Mouse (Mus musculus) adrenal gland (tissue): ENCODE measurements around the gene Kalrn.

ENCODE experiments used
- intact Hi-C: fragments of 180-260 bp; cut with DNase I; formaldehyde crosslinking; loops from one replicate; pipeline ENCODE4 v1.15.1; 2025

Kalrn gene

GRCm38 (mm10) chr16:34508125-34508524, 65.2 kb downstream of the Kalrn start:
- intact Hi-C loops = no loop called here

DNA sequence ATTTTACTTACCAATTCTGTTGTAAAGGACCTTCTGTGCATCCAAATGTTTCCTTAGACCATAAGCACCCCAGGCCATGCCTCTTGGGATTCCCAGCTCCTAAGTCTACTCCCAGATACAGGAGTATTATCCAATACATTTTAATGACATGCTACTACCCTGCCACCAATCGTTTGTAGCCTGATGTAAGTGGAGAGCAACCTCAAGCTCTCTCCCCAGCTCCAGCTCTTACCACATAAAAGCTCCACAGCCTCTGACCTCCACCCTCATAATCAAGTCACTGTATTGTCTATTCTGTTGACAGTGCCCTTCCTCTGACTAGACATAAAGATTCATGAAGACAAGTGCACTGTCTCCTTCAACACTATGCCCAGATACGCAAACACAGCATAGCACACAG, 67.3 kb downstream of the Kalrn start:
- intact Hi-C loops = no loop called here

DNA sequence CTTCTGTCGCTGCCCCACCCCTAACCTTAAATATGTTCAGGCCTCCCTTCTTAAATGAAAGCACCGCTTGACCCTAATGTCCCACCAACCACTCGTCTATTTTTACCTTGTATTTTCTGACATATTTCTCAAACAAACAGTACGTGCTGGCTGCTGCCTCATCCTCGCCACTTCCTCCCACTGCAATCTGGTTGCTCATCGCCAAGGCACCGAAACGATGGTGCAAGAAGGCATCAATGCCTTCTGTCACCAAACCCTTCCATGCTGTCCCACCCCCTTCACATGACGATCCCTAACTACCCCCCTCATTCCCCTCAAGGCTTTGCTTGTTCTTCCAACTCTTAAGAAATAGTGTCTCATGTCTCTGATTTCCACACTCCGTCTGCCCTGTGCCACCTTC, 69.1 kb downstream of the Kalrn start:
- intact Hi-C loops = no loop called here

GRCm38 (mm10) chr16:34502110-34502509, 71.2 kb downstream of the Kalrn start:
- intact Hi-C loops = no loop called here

DNA sequence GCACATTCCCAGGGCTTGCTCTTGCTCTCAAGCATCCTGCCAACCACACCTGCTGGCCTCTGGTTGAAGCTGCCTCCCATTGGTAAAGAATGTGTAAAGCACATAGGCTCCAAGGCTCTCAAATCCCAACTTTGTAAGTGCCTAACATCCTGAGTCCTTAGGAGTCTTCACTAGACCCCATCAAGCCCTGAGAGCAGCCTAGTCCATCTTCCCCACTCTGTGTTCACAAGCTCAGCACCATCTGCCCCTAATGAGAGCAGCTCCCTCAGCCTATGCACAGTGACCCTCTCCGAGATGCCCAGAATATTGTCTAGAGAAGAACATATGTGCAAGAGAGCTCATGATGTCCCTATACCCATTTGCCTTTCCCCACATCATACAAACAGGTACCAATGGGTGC, 78.6 kb downstream of the Kalrn start:
- intact Hi-C loops = no loop called here

DNA sequence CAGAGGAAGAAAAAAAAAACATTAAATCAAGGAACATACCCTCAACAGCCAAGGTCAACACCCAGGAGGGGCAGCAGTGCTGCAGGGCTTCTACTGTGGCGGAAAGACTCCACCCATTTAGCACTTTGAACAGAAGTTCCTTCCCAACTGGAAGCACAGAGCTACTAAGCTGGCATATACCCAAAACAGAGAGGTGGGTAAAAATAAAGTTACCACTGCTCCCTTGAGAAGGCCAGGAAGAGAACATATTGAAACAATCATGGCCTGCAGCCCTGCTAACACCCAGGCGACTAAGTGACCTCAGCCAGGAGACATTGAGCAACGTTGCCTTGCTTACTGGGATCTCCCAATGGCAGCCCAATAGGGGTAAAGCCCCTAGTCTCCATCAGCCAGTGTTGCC, 79.4 kb downstream of the Kalrn start:
- intact Hi-C loops = no loop called here

GRCm38 (mm10) chr16:34491225-34491624, 82.1 kb downstream of the Kalrn start:
- intact Hi-C loops = no loop called here

GRCm38 (mm10) chr16:34490506-34490905, 82.8 kb downstream of the Kalrn start:
- intact Hi-C loops = no loop called here

DNA sequence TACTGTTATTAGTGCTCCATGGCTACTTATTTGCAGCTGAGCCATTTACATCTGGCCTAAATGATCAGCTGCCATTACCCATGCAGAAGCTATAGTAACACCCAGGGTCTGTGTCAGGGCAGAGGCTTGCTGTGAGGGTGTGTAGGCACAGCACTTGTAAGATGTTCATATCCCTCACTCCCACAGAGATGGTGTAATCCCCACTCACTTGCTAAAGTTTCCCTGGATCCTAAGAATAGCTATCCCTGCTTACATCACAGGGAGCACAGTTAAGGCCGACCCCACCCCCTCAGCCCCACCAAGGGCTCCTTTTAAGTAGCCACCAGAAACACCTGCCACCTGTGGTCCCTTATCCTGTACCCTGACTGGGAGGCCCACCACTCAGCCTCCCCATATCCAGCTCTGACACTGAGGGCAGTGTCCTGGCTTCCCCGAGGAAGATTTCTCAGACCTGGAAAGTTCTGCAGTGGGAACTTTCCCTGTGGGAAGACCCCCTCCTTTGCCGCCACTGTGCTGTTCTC, 83.5 kb downstream of the Kalrn start:
- intact Hi-C loops = no loop called here

DNA sequence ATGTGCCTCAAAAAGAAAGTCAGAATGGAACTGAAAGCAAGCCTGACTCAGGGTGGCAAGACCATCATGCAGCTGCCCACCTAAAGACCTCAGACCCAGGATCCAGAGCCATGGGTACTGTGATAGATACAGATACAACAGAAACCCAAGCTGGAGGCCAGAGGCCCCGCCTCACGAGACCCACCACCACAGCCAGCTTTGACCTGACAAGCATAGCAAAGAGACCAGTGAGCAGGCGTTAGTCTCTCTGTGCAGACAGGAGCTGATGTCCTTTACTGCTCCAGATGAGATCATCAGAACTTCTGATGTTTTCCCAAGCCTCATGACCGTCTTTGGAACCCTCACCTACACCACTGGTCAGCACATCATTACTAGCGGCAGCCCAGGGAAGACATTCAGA, 85.5 kb downstream of the Kalrn start:
- intact Hi-C loops = no loop called here

DNA sequence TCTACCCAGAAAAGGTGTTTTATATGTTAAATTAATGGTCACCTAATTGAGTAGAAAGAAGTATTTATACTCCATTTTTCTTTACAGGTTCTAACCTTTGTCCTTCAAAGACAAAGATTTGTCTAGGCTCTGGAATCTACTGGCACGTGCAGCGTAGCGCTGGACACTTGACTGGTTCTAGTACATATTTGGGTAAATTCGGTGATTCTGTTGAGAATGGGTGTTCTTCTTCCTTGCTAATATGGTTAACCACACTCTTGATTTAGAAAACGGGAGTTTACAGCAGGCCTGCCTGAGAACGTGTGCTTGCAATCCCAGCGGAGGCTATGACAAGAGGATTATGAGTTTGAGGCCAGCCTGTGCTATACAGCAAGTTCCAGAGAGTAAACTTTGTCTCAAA, 86.1 kb downstream of the Kalrn start:
- intact Hi-C loops = no loop called here

GRCm38 (mm10) chr16:34485483-34485882, 87.8 kb downstream of the Kalrn start:
- intact Hi-C loops = no loop called here

GRCm38 (mm10) chr16:34484921-34485320, 88.4 kb downstream of the Kalrn start:
- intact Hi-C loops = no loop called here

DNA sequence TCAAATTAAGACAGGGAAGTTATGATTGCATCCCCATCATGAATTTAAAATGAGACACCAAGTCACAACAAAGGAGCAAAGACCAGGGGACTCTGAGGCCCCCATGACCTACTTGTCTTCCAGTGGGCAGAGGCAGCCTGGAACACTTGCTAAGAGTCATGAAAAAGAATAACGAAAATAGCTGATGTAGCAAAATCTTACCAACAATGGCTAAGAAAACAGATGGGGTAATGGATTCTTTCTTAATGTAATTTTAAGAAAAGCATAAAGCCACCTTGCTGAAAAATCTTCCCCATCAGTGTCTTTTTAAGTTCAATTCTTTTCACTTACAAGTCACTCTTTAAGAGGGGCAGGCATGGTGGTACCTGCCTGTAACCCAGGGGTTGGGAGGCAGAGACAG, 89.1 kb downstream of the Kalrn start:
- intact Hi-C loops = no loop called here

GRCm38 (mm10) chr16:34483716-34484115, 89.6 kb downstream of the Kalrn start:
- intact Hi-C loops = no loop called here

GRCm38 (mm10) chr16:34474741-34475140, 98.6 kb downstream of the Kalrn start:
- intact Hi-C loops = no loop called here

- intact Hi-C loops = no loop called here
These were observed 99.4 kb downstream of the Kalrn start for GRCm38 (mm10) chr16:34473891-34474290.

- intact Hi-C loops = no loop called here
These were observed 101.9 kb downstream of the Kalrn start for GRCm38 (mm10) chr16:34471441-34471840.

DNA sequence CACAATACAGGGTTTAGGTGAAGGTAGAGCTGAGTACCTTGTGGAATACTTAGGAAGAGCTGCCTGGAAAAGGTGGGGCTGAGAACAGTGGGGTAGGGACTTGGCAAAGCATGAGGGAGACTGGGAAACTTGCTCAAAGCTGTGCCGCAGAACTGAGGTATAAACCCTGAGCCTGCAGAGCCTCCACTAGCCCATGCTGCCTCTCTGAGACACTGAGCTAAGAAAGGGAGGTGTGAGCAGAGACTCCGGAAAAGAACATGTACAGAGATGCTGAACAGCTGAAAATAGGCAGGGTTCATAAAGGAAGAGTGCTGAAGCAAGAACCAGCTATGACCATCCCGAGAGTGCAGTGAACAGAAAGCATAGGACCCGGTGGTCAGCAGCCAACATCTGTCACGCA, 103.0 kb downstream of the Kalrn start:
- intact Hi-C loops = no loop called here

GRCm38 (mm10) chr16:34469277-34469868, 104.0 kb downstream of the Kalrn start:
- intact Hi-C loops = no loop called here

DNA sequence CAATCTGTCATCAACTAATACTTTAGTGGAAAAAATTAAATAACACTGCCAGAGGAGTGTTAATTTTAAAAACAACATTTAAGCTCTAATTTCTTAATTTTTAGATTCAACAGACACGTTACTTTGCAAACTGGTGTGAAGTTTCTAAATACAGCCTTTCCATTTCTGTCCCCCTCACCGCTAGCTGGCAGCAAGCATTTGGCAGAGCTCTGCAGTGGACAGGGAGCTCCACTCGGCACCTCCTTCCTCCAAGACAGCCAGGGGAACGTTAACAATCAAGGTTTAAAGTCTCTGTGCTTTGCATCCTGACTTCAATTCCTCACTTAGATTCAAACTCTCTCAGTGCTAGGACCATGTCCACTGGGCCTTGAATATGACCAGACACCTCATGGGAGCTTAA, 106.7 kb downstream of the Kalrn start:
- intact Hi-C loops = no loop called here

- intact Hi-C loops = no loop called here
These were observed 117.0 kb downstream of the Kalrn start for GRCm38 (mm10) chr16:34456314-34456713.

DNA sequence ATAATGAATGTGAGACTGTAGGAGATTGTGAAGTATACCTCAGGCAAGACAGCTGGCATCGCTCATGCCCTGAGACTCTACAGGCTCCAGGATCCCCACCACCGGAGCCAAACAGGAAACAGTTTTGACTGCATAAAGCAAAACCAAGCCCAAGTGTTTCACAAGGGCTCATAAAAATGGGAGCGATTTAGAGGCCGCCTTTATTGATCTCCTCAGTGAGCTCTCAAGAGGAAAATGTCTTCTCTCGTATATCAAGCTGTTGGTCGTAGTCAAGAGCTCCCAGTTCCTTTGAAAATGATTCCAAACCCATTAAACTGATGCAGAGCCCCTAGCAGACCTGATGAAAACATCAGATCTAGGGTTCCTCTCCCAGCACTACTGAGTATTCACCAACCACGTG, 127.7 kb downstream of the Kalrn start:
- intact Hi-C loops = no loop called here

DNA sequence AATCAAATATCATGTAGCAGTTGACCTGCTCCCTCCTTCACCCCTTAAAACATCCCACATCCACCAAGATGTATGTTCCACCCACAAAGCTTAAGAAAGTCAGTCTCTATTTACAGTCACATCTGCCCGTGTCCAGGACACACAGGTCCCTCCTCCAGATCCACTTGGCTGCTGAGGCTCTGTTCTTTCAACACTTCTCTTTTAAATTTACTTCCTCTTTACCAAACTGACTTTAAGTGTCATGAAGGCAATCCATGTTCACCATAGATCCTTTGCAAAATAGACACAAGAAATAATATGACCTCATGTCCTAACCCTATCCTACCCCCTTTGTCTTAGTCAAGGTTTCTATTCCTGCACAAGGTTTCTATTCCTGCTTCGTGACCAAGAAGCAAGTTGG, 131.6 kb downstream of the Kalrn start:
- intact Hi-C loops = no loop called here
